Mouse (Mus musculus): ENCODE data around the gene Nrn1l.

DNA sequence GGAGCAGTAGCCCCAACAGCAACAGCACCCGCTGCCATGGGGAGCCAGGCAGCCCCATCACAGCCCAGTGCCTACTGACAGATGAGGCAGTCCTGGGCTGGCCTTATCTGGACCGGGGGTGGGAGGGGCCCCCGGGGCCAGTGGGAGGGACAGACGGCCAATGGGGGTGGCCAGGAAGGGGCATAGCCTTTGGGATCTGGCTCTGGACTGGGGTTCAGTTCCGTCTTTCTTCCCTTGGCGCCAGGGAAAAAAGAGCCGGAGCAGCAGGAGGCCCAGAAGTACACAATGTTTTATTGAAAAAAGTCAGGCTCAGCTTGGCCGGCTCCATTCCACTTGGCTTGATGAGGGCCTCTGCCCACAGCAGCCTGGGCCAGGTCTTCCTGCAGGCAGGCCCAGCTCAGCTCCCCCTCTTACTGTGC is 50.0 kb downstream of the Nrn1l start, which contains the start of gene Lcat:
- TF ChIP-seq CTCF (IDR thresholded peaks at IDR 0.05; ENCODE audit: low read depth, low read length) (no peak), POLR2A (IDR thresholded peaks at IDR 0.05; ENCODE audit: borderline replicate concordance, low read depth, low read length) (no peak)
